Comparison of ENCODE assay signal across 12 mouse cellular contexts in genomic region chr11:115904231-115904955, GRCm38 (mm10). TPM values are rescaled to one million over a fixed set of nuclear protein-coding genes. Genes with fewer than 3 reads are reported as not detected.
DNase-seq lines count a peak whose midpoint lies in the region; ATAC-seq and TF ChIP-seq lines count a peak whose summit lies in the region.
"Had no signal": no experiment of that assay in that cellular context is flagged by ENCODE, and none has a peak within 500 bp of the region (broad histone marks: within the 10 kb centered on the region; RNA-seq: fewer than 3 reads in every experiment).

No protein-coding gene starts in this region.

- peak overlapping the region; percentile 99 for H3K27ac ChIP-seq in heart, embryonic 13.5 days (replicated peaks)
- peak overlapping the region; percentile 58 for H3K27ac ChIP-seq in thymus, adult 2 months (ENCODE audit: control insufficient read depth, insufficient read depth, low read length)
- H3K27ac ChIP-seq in limb, embryonic 10.5 days: peak overlapping the region; percentile 66; the same call in 1 of the 2 replicates

- no peaks in the 10 kb centered on the region for H3K9me3 ChIP-seq in heart, embryonic 13.5 days
- H3K9me3 ChIP-seq in limb, embryonic 10.5 days (replicated peaks): no peaks in the 10 kb centered on the region

- H3K36me3 ChIP-seq in heart, embryonic 13.5 days: peaks cover 39% of the 10 kb centered on the region
- no peaks in the 10 kb centered on the region for H3K36me3 ChIP-seq in thymus, adult 2 months (ENCODE audit: control insufficient read depth, insufficient read depth, low read length)
- H3K36me3 ChIP-seq in limb, embryonic 10.5 days: peaks cover 36% of the 10 kb centered on the region

- no peak for TF ChIP-seq POLR2A in thymus, adult 2 months (IDR thresholded peaks at IDR 0.05; ENCODE audit: control insufficient read depth, extremely low read depth, insufficient read depth, low read length, poor library complexity)

- ATAC-seq in heart, embryonic 13.5 days (ENCODE audit: extremely low read depth, insufficient number of reproducible peaks, low FRiP score, low TSS enrichment): no peak
- ATAC-seq: midbrain, embryonic 16.5 days had no signal

- H3K27me3 ChIP-seq in heart, embryonic 13.5 days (replicated peaks): no peaks in the 10 kb centered on the region
- no peaks in the 10 kb centered on the region for H3K27me3 ChIP-seq in thymus, adult 2 months (ENCODE audit: control insufficient read depth, insufficient read depth, low read length)
- no peaks in the 10 kb centered on the region for H3K27me3 ChIP-seq in limb, embryonic 10.5 days (ENCODE audit: low read depth, poor library complexity, severe bottlenecking)

- H3K4me2 ChIP-seq in heart, embryonic 13.5 days: peak overlapping the region; percentile 74; the same call in 1 of the 2 replicates

- intact Hi-C loops in left cerebral cortex, postnatal 36 days (cut with DNase I): no loop called here

- H3K4me3 ChIP-seq in heart, embryonic 13.5 days: no peak overlapping the region
- H3K4me3 ChIP-seq in thymus, adult 2 months (ENCODE audit: control insufficient read depth, insufficient read depth, low read length): peak overlapping the region; percentile 8; the same call in 1 of the 2 replicates
- H3K4me3 ChIP-seq in limb, embryonic 10.5 days: no peak overlapping the region

- peak overlapping the region; percentile 65 for H3K9ac ChIP-seq in heart, embryonic 13.5 days

- DNase-seq in heart, adult 11 months: no peak
- no peak for DNase-seq in thymus, adult 2 months
- DNase-seq in thymus, postnatal 25 days: no peak
- DNase-seq in limb, embryonic 10.5 days (ENCODE audit: low spot score): no peak
- peak; percentile 61 for DNase-seq in thymus, postnatal 4 days
- no peak for DNase-seq in T-cell, adult 2 months (ENCODE audit: low spot score)
- no peak for DNase-seq in left cerebral cortex, postnatal 36 days (ENCODE audit: low spot score in 2 of 2)
- DNase-seq: right cerebral cortex, postnatal 25 days had no signal

- WGBS in heart, embryonic 13.5 days: 56% methylated on average over 8 of the region's 8 CpGs
- 62% methylated on average over 8 of the region's 8 CpGs for WGBS in thymus, adult 2 months
- WGBS in limb, embryonic 10.5 days: 82% methylated on average over 8 of the region's 8 CpGs

- H3K4me1 ChIP-seq in heart, embryonic 13.5 days: peaks cover 73% of the 10 kb centered on the region
- H3K4me1 ChIP-seq in thymus, adult 2 months (replicated peaks; ENCODE audit: control insufficient read depth, insufficient read depth, low read length): peaks cover 70% of the 10 kb centered on the region
- H3K4me1 ChIP-seq in limb, embryonic 10.5 days: peaks cover 24% of the 10 kb centered on the region

- TF ChIP-seq CTCF in thymus, adult 2 months (IDR thresholded peaks at IDR 0.05; ENCODE audit: borderline replicate concordance, control insufficient read depth, extremely low read depth, insufficient read depth, low read length, poor library complexity): no peak

RNA-seq across cellular contexts. Expression of gene Smim5, which starts 4.6 kb away (rescaled TPM):
- 20.0 and 24.2 TPM in 2 replicates for polyA plus RNA-seq in heart, embryonic 13.5 days (2015; fragmentation: Nextera tagmentation; extraction: Ambion mirVana)
- 8.4 and 9.5 TPM in 2 replicates for polyA plus RNA-seq in thymus, adult 2 months (2012; rRNA removed)
- polyA plus RNA-seq in limb, embryonic 10.5 days (2016; fragmentation: Nextera tagmentation; extraction: Ambion mirVana): 1.7 and 2.0 TPM in 2 replicates
- total RNA-seq in left cerebral cortex, postnatal 36 days (2021): not detected

RNA-seq across cellular contexts. Expression of gene Smim6, which starts 7.4 kb away (rescaled TPM):
- 1.4 TPM in 2 replicates for polyA plus RNA-seq in heart, embryonic 13.5 days (2015; fragmentation: Nextera tagmentation; extraction: Ambion mirVana)
- 0.62 and 0.71 TPM in 2 replicates for polyA plus RNA-seq in thymus, adult 2 months (2012; rRNA removed)
- 1.0 and 1.1 TPM in 2 replicates for polyA plus RNA-seq in limb, embryonic 10.5 days (2016; fragmentation: Nextera tagmentation; extraction: Ambion mirVana)
- not detected for total RNA-seq in left cerebral cortex, postnatal 36 days (2021)
- total RNA-seq: adrenal gland, postnatal 14 days; layer of hippocampus, postnatal 10 days had no signal

RNA-seq across cellular contexts. Expression of gene Sap30bp, which starts 28.7 kb away (rescaled TPM):
- 23.3 and 24.8 TPM in 2 replicates for polyA plus RNA-seq in heart, embryonic 13.5 days (2015; fragmentation: Nextera tagmentation; extraction: Ambion mirVana)
- 43.4 and 44.8 TPM in 2 replicates for polyA plus RNA-seq in thymus, adult 2 months (2012; rRNA removed)
- 47.9 and 52.2 TPM in 2 replicates for polyA plus RNA-seq in limb, embryonic 10.5 days (2016; fragmentation: Nextera tagmentation; extraction: Ambion mirVana)
- total RNA-seq in left cerebral cortex, postnatal 36 days (2021): 10 to 100 TPM; 47.6 to 48.3 TPM

RNA-seq across cellular contexts. Expression of gene Recql5, which starts 28.9 kb away (rescaled TPM):
- polyA plus RNA-seq in heart, embryonic 13.5 days (2015; fragmentation: Nextera tagmentation; extraction: Ambion mirVana): 11.6 and 12.7 TPM in 2 replicates
- 32.4 and 34.3 TPM in 2 replicates for polyA plus RNA-seq in thymus, adult 2 months (2012; rRNA removed)
- 30.4 and 34.6 TPM in 2 replicates for polyA plus RNA-seq in limb, embryonic 10.5 days (2016; fragmentation: Nextera tagmentation; extraction: Ambion mirVana)
- total RNA-seq in left cerebral cortex, postnatal 36 days (2021): 10 to 100 TPM; 23.4 to 30.7 TPM

RNA-seq across cellular contexts. Expression of gene Myo15b, which starts 46.2 kb away (rescaled TPM):
- polyA plus RNA-seq in heart, embryonic 13.5 days (2015; fragmentation: Nextera tagmentation; extraction: Ambion mirVana): 0.17 and 0.27 TPM in 2 replicates
- polyA plus RNA-seq in thymus, adult 2 months (2012; rRNA removed): 5.4 and 6.1 TPM in 2 replicates
- polyA plus RNA-seq in limb, embryonic 10.5 days (2016; fragmentation: Nextera tagmentation; extraction: Ambion mirVana): 0.05 and 0.18 TPM in 2 replicates
- under 1 TPM; 0.34 to 0.52 TPM for total RNA-seq in left cerebral cortex, postnatal 36 days (2021)
- polyA plus RNA-seq: midbrain, embryonic 16.5 days had no signal
